Mouse (Mus musculus) common myeloid progenitor, adult 5-6 weeks (primary cell): ENCODE measurements around the gene Smarce1. TPM values are rescaled to one million over a fixed set of nuclear protein-coding genes. Genes with fewer than 3 reads are reported as not detected.

ENCODE experiments used
- ATAC-seq: replicated peaks from 2 replicates; pipeline ENCODE4 v1.8.0; 2016; ENCODE audit warnings: low read depth, mild to moderate bottlenecking, moderate TSS enrichment, inconsistent platforms; ENCODE audit not compliant: poor library complexity, severe bottlenecking
- total RNA-seq: library from RNA; stranded (forward); fragments of 200-1000, 187-1606 nt; gene quantifications from 2 replicates; pipeline ENCODE4 v1.2.3, GENCODE M21; 2017

The Smarce1 gene
- total RNA-seq, 1 experiment from 2014 or later = 341 TPM

DNA sequence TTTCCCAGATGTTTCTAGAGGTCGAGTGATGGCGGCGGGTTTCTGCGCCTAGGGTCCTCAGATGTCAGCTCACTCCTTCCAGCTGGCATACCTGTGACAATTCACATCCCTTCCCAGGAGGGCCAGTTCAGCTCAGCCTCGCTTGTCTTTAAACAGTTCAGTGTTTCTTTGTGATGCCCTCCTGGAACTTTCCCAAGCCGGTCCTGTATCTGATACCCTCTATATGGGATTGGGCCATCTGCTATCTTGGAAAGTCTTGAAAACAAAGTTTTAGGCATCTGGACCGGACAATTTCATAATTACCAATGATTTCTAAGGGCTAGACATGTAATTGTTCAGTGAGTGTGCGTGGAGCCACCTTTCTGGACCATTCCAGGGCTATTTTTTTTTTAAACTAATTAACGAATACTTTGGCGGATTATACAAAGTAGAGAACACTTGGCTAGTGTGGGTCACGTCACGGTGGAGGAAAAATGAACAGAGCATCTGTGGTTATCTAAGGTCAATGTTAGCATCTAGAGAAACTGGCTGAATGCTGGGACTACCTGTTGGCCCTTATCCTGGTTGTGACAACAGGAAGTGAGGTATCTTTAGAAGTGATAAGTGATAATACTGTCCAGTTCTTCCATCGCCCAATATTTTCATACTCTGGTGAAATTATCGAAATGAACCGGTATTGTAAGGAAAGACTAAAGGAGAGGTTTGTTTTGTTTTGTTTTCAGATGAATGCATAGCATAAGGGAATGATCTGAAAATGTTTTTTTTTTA lies 416 bp upstream of the Smarce1 start:
- 0 out of 2 replicates have a peak, but pooled peaks have one; percentile 12 for ATAC-seq

DNA sequence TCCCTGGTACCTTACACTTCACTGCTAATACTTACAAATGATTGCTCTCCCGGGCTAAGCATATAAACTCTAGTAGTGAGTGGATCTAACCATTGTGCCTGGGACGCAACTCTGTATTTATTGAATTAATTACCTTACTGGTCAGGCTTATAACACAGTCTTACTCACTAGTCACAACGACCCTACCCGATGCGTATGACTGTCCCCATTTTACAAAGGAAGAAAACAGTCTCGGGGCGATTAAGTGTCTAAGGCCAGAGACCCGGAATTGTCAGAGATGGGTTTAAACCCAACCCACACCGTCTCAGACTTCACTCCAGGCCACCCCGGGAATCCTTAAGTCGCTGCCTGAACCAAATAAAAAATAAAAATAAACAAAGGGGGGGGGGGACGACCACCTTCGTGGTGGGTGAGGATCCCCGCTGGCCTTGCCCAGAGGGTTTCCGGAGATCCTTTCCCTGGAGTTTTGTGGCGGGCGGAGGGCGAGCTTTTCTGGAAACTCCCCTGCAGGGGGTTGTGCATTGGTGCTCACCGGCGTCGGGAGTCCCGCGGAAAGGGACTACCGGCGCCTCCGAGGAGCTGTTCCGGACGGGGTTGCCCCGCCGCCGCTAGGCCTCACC lies 1.1 kb downstream of the Smarce1 start:
- ATAC-seq = peak; percentile 23; the same call in 1 of the 2 replicates

DNA sequence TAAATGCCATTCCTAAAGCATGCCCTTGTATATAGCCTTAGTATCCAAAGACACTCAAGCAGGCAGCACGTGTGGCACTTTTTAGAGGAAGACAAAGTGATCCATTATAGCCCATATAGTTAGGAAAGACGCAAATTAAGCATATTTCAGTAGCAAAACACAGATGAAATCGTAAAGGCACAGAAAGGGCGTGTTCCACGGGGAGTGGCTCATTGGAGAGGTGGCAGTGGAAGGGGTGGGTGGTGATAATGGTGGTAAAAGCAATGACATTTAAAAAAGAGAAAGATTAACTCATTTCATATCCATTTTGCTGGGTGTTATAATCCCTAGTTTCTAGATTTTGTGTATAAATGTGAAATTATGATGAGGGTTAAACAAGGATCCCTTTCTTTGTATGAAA lies 4.5 kb downstream of the Smarce1 start:
- no peak for ATAC-seq

DNA sequence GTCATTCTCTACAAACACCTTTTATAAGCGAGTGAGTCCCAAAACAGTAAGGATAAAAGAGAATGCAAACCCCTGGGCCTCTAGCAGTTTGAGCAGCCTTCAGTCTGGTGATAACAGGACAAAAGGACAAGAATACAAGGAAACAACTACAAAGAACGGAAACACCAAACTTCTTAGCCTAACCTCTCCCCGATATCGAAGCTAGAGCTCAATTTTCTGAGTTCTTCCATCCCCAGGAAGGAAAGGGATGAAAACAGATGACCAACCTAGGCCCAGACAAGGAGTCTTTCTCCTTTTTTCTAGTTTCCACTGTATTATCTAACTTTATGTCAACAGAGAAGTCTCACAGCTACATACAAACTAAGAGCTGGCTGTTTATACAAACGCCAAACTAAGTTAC lies 7.5 kb downstream of the Smarce1 start:
- no peak for ATAC-seq

DNA sequence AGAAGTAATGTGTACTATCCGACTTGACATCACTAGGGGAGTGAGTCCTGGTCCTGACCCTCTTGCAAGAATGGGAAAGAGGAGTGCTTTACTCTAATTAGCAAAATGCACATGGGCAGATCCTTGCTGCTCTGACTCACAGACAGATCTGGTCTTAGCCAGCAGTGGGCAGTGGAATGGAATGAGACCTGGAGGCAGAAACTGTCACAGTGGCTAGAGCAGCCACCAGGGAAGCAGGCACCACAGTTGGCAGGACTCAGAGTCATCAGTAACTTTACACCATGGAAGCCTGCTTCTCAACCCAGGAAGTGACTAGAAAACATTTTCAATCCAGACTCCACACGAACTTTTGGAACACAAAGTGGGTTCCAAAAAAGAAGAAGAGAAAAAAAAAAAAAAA lies 9.0 kb downstream of the Smarce1 start:
- ATAC-seq = no peak

DNA sequence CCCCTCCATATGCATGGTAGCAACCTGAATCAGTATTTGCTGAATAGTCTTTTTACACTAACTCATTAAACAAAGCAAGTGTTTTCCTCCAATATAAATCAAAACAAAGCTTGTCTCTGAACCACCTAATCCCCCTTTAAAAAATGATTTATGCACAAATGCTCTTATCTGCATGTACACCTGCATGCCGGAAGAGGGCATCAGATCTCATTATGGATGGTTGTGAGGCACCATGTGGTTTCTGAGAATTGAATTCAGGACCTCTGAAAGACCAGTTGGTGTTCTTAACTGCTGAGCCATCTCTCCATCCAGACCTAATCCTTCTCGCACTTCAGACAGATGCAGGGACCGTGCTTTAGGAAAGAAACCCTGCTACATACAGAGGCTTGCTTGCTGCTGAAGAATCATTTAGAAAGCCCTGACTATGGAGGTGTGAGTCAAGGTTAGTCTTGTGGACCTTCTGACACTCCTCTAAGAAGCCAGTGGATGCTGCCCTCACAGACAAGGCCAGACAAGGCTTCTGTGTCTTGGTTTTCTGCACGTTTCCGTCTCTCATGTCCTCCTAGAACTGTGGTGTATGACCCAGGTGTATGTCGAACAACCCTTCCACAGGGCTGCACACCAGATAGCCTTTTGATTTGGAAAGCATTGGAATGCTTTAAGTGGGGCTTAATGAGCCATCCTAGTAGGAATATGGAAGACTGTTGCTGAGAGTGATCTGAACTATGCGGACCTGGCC lies 13.4 kb downstream of the Smarce1 start:
- no peak for ATAC-seq

DNA sequence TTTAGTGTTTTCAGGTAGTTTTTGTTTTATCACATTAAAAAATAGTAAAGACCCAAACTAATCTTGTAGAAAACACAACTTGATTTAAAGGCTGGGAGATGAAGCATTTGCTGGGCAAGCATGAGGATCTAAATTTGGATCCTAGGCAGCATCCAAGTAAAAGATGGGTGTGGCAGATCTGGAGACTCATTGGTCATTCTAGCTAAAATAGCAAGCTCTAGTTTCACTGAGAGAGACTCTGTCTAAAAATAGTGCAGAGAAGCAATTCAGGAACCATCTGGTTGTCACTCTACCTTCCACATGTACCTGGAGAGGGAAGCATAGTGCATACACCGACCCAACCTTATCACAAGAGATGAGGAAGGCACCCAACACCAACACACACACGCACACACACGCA lies 14.6 kb downstream of the Smarce1 start:
- no peak for ATAC-seq

DNA sequence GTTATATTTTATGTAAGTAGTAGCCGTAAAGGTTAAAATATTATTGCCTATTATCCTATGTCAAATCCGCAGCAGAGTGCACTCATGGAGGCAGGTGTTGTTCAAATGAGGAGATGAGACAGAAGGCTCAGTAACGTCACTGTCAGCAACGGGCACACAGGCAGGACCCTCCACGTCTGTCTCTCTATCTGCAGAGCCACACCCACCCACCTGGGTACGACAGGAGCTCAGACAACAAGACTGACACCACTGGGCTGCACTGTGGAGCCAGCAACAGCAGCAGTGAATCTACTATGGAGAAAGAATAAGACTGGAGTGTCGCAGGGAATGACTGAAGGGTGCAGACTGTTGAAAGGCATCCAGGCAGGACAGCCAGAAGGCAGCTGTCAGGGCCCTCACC lies 18.1 kb downstream of the Smarce1 start:
- ATAC-seq = no peak

DNA sequence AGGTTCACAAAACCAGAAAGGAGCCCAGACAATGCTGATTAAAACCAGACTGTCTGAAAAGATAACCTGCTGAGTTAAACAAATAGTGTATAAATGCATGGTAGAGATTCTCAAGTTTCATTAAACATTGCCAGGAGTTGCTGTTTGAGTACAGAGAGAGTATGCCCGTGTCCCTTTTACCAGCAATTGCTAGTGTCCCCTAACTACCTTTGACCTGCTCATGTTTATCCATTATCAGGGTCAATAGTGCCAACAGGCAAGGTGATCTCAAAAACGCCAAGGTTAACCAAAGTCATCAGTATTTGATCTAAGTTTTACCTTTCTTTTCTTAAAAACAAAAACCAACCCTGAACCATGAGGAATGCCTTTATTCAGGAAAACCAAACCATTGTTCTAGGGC lies 18.9 kb downstream of the Smarce1 start:
- no peak for ATAC-seq

DNA sequence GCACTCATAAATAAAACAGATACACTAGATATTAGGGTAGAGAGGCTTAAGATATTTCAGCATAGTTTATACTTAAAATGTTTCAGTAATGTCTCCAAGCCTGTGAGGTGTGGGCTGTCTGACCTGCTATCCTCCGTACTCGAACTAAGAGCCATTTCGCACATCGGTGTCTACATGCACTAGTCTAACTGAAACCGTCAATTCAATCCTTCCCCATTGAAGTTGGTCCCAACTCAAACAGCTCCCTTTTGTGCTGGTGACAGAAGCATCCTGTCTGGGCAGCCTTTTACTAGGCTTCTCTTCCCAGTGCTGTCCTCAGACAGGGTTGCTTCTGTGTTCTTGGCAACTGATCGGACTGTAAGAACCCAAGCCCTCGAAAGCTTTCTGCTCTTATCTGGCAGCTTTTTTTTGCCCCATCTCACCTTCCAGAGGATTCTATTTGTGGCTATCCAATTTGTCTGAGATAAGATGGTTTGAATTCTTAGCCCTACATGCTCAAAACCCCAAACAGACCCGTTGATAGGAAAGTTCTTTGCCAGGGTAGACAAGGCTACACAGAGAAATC lies 22.6 kb downstream of the Smarce1 start:
- ATAC-seq = no peak

DNA sequence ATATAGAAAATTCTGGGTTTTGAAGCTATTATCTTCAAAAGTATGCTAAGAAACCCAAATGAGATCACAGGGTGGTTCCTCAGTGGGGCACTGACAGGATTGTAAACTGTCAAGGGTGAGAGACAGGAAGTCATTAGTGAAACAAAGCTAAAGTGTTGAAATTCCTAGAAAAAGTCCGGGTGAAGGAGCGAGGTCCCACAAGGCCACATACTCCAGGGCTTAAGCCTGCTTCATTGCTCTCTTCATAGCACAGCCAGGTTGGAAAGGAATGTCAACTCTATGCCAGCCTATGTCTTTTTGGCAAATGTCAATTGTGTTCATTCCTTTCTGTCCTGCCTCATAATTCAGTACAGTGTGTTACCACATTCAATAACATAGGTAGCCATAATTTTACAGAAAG lies 23.4 kb downstream of the Smarce1 start:
- ATAC-seq = no peak

DNA sequence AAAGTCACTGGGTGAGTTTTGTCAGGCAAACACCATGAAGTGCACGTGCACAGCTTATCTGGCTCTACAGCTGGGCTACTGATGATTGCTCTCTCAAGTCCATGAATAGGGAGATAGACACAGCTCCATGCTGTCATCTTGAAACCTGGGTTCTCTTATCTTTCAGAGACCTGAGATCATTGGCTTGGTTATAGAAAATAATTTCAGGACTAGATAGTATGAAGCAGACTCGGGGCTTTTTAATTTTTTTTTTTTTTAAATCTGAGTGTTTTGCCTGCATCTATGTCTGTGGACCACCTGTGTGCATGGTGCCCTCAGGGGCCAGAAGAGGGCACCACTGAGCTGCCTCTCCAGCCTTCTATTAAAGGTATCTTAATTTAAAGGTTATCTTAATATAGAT lies 23.9 kb downstream of the Smarce1 start:
- ATAC-seq = peak; percentile 54

DNA sequence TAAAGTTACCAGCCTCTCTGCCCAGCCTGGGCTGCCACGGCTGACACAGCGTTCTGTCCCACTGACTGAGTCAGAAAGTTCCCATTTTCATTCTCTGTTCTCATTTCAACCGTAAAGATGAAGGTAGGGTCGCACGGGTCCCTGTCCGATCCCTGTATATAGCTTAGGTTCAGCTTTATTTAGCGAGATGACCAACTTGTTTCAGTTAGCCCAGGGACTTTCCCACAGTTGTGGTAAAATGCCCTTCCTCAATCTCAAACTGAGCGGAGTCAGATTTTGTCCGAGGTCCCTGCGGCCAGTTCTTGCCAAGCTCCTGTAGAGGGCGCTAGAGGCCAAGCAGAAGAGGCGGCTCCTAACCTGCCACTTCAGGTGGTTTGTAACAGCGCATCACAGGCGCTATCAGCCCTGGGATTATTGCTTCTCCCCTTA lies 41.6 kb downstream of the Smarce1 start:
- peak; percentile 92 for ATAC-seq

DNA sequence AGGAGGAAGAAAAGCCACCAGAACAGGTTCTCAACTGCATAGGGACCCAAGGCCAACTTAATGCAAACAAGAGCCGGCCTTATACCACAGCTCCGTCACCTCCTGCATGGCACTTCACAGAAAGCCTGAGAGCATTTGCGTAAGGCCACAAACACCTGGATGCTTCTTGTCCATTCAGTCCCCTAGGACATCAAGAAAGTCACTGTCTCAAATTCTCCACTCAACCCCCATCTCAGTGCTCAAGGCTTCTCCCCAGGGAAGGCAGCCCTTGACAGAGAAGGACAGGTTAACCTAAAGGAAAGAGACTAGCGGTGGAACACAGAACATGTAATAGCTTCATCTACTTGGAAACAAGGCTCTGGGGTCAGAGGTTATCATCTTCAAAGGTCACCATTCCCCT lies 43.5 kb downstream of the Smarce1 start:
- ATAC-seq = no peak

DNA sequence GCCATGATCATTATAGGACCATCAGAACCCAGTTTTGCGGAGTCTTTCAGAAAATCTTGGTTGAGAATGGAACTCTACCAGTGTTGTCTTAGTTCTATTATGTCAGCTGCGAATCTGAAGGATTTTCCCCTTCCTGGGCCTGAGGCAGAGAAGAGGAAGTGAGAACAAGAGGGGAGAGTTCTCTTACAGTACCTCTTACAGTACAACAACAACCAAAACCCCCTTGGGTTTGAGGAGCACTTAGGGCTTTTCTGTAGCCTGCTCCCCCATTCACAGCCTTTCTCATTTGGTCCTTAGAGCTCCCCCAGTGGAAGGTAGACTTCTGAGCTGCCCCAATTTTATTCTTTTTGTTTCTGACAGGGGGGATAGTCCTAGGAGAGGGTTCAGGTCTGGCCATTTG lies 44.0 kb downstream of the Smarce1 start:
- no peak for ATAC-seq

DNA sequence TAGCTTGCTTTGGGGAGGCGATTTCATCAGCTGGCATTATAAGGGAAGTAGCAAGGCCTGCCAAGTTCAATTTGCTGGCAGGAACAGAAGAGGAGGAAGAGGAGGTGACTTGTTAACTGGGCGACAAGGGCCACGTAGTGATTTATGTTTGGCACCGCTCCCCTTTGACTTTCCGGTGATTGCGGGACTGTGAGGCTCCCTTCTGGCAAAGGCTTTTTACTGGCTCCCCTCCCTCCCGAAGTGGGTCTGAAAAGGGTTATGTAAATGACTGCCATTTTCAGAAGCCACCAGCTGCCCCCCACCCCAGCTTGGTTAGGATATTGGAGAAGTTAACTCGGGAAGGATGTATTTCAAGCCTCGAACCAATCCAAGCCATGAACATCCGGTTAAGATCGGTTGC lies 48.2 kb downstream of the Smarce1 start:
- peak; percentile 80 for ATAC-seq

DNA sequence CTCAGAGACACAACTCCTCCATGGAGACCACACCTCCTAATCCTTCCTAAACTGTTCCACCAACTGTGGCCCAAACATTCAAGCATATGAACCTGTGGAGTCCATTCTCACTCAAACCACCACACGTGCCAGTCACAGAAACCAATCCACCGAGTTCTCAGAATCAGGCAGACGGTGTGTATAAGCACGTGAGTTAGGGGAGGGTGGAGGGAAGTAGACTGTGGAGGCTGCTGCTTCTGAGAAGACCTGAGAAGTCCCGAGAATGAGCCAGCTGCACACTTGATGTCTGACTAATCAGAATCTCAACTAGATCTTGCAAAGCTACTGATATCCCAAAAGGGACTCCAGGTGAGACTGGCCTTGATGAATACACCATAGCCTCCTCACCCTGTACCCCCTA lies 50.7 kb downstream of the Smarce1 start:
- no peak for ATAC-seq

DNA sequence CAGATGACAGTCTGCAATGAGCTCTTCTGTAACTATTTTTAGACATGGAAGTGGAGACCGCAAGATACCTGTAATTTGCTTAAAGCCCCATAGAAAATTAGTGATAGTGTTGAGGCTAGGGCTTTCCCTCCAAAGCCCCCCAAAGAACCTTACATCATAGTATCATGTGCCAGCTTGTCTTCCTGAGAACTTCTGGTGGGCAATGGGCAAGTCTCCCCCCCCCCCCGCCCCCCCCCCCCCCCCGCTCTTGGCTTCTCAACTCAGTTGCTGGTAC lies 53.0 kb downstream of the Smarce1 start:
- no peak for ATAC-seq

DNA sequence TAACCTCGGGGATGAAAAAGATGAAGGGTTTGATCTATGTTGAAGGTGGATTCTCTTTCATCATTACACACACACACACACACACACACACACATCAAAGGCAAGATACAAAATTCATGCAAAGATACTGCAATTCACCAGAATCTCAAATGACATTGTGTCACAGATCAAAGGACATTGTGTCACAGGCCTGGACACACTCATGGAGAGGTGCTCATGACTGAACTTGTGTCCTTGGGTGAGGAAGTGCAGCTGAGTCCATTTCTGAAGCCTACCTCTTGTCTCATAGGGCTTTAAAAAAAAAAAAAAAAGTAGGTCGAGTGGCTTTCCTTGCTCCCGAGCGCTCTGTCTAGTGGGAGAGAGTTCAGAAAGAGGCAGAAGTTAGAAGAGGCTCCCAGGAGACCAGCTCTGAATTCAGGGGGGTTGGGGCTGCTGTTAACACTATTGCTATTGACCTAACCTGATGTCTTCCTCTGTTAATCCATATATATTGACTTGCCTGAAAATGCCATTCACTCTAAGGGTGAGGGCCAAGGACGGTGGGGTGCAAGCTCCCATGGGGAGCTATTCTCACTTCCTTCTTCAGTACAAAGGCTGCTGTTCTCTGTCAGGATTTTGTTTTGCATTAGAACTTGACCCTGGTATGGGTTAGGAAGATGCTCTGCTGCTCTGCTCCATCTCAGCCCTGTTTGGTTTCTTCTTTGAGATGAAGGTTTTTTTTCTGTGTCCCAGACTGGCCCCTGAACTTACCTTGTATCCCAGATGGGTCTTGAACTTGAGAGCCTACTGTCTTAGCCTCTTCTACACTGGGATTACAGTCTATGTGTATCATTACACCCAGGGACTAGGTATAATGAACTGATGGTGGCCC lies 53.5 kb downstream of the Smarce1 start:
- no peak for ATAC-seq

DNA sequence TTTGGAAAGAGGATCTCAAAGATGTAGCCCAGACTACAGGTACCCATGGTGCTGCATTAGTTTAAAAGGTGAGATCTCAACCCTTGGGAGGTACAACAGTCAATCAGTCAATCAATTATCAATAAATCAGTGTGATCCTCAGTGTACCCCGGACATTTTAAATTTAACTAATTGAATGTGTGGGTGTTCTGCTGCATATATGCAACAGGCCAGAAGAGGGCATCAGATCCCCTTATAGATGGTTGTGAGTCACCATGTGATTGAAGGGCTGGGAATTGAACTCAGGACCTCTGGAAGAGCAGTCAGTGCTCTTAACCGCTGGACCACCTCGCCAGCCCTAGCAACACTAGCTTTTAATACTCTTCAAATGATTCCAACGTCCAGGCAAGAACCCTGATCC lies 58.8 kb downstream of the Smarce1 start:
- ATAC-seq = no peak
